Mouse (Mus musculus) liver, embryonic 14.5 days (tissue): ENCODE data around the gene Ubr4. TPM values are rescaled to one million over a fixed set of nuclear protein-coding genes. Genes with fewer than 3 reads are reported as not detected.

Experiments
- ATAC-seq: fragments of 200-750 bp; cut with Nextera tagmentation; 2 replicates; pipeline ENCODE4 v1.8.0; 2017; ENCODE audit warnings: moderate number of reproducible peaks, mild to moderate bottlenecking, moderate library complexity; ENCODE audit not compliant: insufficient read depth
- DNase-seq, 3 experiments: peaks; one replicate each; pipeline ENCODE4 v3.0.0-alpha.2; 2012 to 2013; ENCODE audit warnings: low read depth in 3 of 3, low spot score in 3 of 3
- H3K27ac ChIP-seq: fragments of 300-500 bp; sonication (generic); 2 replicates; pipeline ENCODE4 v1.5.1; 2014; ENCODE audit warnings: moderate library complexity, mild to moderate bottlenecking, control low read depth, inconsistent platforms
- H3K27me3 ChIP-seq: fragments of 300-500 bp; sonication (generic); 2 replicates; pipeline ENCODE4 v1.6.1; 2014; ENCODE audit warnings: mild to moderate bottlenecking, low read length, moderate library complexity; ENCODE audit not compliant: control insufficient read depth, insufficient read depth
- H3K36me3 ChIP-seq: fragments of 300-500 bp; sonication (generic); replicated peaks from 2 replicates; pipeline ENCODE4 v1.6.1; 2014; ENCODE audit warnings: low read depth; ENCODE audit not compliant: control insufficient read depth, insufficient read depth
- H3K4me1 ChIP-seq, 2 experiments: fragments of 200-500 bp in 1 of 2; fragments of 300-500 bp in 1 of 2; sonication (generic) in 1 of 2; replicated peaks; 2 replicates each; pipeline ENCODE4 v1.6.1; 2012 to 2014; ENCODE audit warnings: antibody characterized with exemption in 1 of 2, inconsistent platforms in 1 of 2, low read length in 1 of 2; ENCODE audit not compliant: control insufficient read depth in 2 of 2, insufficient read depth in 2 of 2
- H3K4me2 ChIP-seq: fragments of 300-500 bp; sonication (generic); 2 replicates; pipeline ENCODE4 v1.6.1; 2014; ENCODE audit warnings: low read depth, mild to moderate bottlenecking, control low read depth, moderate library complexity
- H3K4me3 ChIP-seq, 2 experiments: fragments of 200-500 bp in 1 of 2; fragments of 300-500 bp in 1 of 2; sonication (generic) in 1 of 2; 2 replicates each; pipeline ENCODE4 v1.5.1; 2012 to 2014; ENCODE audit warnings: low read depth in 2 of 2, low read length in 2 of 2, mild to moderate bottlenecking in 2 of 2, control low read depth in 1 of 2, inconsistent platforms in 1 of 2, moderate library complexity in 1 of 2; ENCODE audit not compliant: insufficient read depth in 1 of 2
- H3K9ac ChIP-seq: fragments of 300-500 bp; sonication (generic); replicated peaks from 2 replicates; pipeline ENCODE4 v1.6.1; 2014; ENCODE audit warnings: mild to moderate bottlenecking, control low read depth, moderate library complexity
- H3K9me3 ChIP-seq: fragments of 300-500 bp; sonication (generic); 2 replicates; pipeline ENCODE4 v1.6.1; 2016; ENCODE audit warnings: low read length, mixed read lengths; ENCODE audit not compliant: control insufficient read depth
- CTCF ChIP-seq: IDR thresholded peaks from 2 replicates; pipeline ENCODE4 v1.5.1; 2016; ENCODE audit warnings: antibody characterized with exemption, low read depth, control low read depth
- EP300 ChIP-seq: IDR thresholded peaks from 2 replicates; pipeline ENCODE4 v1.6.1; 2016; ENCODE audit warnings: antibody characterized with exemption, low read depth
- WGBS: fragments of 180-500 bp; shearing (Covaris S2); extraction: QIAGEN DNeasy Blood & Tissue Kit; methylation state at CpG from one replicate; pipeline ENCODE4 v1.1.7; 2014; ENCODE audit not compliant: insufficient replicate concordance; 5-methylcytosine and 5-hydroxymethylcytosine counted together
- polyA plus RNA-seq, 2 experiments: library from polyadenylated mRNA; depleted of rRNA in 1 of 2; stranded (reverse) in 1 of 2; unstranded in 1 of 2; fragments of >200 nt; fragmentation: Nextera tagmentation in 1 of 2; extraction: Ambion mirVana in 1 of 2; gene quantifications; 2 replicates each; pipeline versions ENCODE4 v1.2.1 to v1.2.3; 2012 to 2014

Ubr4 gene
- polyA plus RNA-seq, 2 experiments: 34.0 to 55.5 TPM

DNA sequence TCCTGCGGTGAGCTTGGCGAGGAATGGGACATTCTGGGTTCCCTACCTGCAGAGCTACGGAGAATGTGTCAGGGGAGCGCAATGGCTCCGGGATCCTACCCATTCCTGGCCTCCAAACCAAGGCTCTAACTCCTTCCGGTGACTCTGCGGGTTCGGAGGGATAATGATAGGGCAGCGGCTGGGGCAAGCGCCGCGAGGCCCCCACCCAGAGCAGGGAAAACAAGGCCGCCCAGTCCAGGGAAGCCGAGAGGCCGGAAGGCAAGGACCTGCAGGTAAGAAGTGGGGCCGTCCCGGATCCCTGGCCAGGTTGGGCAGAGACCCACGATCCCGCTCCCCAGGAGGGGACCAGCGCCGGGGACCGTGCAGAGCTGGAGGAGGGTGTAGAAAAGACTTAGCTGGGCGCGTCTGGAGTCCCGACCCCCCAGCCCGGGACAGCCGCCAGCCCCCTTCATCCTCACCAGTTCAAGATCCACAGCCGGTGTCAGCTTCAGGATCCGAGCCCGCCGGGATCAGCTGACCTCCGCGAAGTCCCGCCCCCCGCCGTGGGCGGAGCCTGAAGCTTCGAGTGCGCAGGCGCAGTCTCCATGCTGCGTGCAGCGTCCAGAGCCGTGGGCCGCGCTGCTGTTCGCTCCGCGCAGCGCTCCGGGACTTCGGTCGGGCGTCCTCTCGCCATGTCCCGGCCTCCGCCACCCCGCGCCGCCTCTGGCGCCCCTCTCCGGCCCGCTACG is 42.1 kb upstream of the Ubr4 start, which contains the start of the genes Pqlc2 and Akr7a5:
Gene Pqlc2, minus strand, starts transcription at position 538 of the 728 bp plus-strand sequence.
Gene Akr7a5, plus strand, starts transcription at position 574 of the 728 bp plus-strand sequence.
- Histone ChIP-seq H3K4me1 (peaks cover 4 to 10% of the 10 kb centered on the region in 2 experiments; a peak in 3 of 4 replicates), H3K36me3 (no peaks in the 10 kb centered on the region), H3K4me3 (peak within 1 kb of the TSS; percentile 76 to 86), H3K27ac (no peak within 1 kb of the TSS; the same call in 1 of the 2 replicates), H3K27me3 (no peaks in the 10 kb centered on the region), H3K4me2 (peak within 1 kb of the TSS; percentile 99), H3K9me3 (no peaks in the 10 kb centered on the region), H3K9ac (peak within 1 kb of the TSS; percentile 77)
- ATAC-seq (peak; percentile 88), DNase-seq (peak; percentile 82 to 85 (median 84))
- under 1% methylated on average over 63 of the region's 63 CpGs for WGBS
- TF ChIP-seq CTCF: no peak
- TF ChIP-seq EP300: no peak

DNA sequence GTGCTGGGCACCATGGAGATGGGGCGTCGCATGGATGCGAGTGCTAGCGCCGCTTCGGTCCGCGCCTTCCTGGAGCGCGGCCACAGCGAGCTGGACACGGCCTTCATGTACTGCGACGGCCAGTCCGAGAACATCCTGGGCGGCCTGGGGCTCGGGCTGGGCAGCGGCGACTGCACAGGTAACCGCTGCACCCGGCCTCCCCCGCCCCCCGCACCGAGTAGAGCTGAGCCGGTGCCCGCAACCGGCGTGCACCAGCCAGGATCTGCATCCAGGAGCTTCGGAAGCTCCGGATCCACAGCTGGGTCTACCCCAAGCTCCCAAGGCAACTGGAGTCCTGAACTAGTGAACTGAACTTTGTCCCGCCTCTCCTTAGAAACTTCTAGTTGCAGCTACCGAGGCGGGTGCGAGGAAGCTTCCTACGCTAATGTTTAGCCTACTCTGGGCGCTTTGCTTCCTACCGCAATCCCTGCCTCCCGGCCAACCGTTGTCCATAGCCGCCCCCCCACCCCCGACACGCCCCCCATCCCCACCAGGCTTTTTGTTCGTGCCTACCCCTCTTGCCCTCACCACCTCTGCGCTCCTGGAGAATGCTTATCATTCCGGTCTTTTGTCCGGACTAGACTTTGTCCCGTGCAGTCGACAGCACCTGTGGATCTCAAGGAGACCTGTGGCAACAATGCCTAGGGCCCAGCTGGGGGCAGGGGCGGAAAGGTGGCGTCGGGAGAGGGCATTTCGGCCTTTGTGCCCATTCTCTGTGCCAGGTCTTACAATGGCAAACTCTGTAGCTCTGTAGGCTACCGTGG is 41.3 kb upstream of the Ubr4 start:
- peak overlapping the region; percentile 99 for H3K4me2 ChIP-seq
- ATAC-seq: peak; percentile 53
- peaks cover 4 to 10% of the 10 kb centered on the region in 2 experiments; a peak in 3 of 4 replicates for H3K4me1 ChIP-seq
- H3K27ac ChIP-seq: no peak overlapping the region; the same call in 1 of the 2 replicates
- TF ChIP-seq EP300 (no peak), CTCF (no peak)
- no peaks in the 10 kb centered on the region for H3K27me3 ChIP-seq
- under 1% methylated on average over 53 of the region's 53 CpGs for WGBS
- no peaks in the 10 kb centered on the region for H3K36me3 ChIP-seq
- H3K9ac ChIP-seq: peak overlapping the region; percentile 77
- H3K4me3 ChIP-seq: peak overlapping the region; percentile 76 to 86
- no peak for DNase-seq
- H3K9me3 ChIP-seq: no peaks in the 10 kb centered on the region

DNA sequence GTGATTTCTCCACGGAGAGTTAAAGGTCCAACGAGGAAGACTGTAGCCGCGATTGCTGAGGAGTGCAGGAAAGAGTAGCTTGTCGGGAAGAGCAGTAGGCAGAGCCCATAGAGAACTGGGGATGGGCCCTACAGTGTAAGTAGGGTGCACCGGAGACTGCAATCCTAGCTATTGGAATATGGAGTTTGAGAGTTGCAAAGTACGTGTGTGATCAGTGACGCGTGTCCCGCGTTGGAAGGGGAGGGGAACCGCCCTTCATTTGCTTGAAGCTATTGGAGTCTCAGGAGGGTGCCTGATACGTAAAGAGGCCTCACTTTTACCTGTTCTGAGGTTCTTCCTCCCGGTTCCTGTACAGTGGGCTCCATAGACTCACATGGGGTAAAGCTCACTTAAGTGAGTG is 40.7 kb upstream of the Ubr4 start:
- peak overlapping the region; percentile 76 to 86 for H3K4me3 ChIP-seq
- peaks cover 4 to 10% of the 10 kb centered on the region in 2 experiments; a peak in 3 of 4 replicates for H3K4me1 ChIP-seq
- no peak for TF ChIP-seq CTCF
- TF ChIP-seq EP300: no peak
- H3K36me3 ChIP-seq: no peaks in the 10 kb centered on the region
- DNase-seq (no peak), ATAC-seq (no peak)
- 26% methylated on average over 14 of the region's 14 CpGs for WGBS
- peak overlapping the region; percentile 99 for H3K4me2 ChIP-seq
- H3K9ac ChIP-seq: no peak overlapping the region; the same call in 1 of the 2 replicates
- no peaks in the 10 kb centered on the region for H3K27me3 ChIP-seq
- no peaks in the 10 kb centered on the region for H3K9me3 ChIP-seq
- H3K27ac ChIP-seq: no peak overlapping the region

DNA sequence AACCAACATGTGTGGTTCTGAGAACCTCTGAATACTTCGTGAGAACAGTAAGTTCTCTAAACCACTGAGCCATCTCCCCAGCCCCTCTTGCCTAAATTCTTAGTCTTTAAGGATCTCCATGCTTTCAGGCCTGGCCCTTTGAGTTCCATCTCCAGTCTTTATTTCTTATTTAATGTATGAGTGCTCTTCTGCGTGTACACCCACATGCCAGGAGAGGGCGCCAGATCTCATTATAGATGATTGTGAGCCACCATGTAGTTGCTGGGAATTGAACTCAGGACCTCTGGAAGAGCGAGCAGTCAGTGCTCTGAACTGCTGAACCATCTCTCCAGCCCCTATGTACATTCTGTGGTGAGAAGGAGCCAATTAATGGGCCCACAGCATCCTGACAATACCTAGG is 39.8 kb upstream of the Ubr4 start:
- H3K36me3 ChIP-seq: no peaks in the 10 kb centered on the region
- TF ChIP-seq CTCF: peak; percentile 73
- TF ChIP-seq EP300: no peak
- peaks cover 4 to 10% of the 10 kb centered on the region in 2 experiments; a peak in 3 of 4 replicates for H3K4me1 ChIP-seq
- H3K27ac ChIP-seq: no peak overlapping the region
- DNase-seq (peak in 1 of 3 experiments; percentile 51), ATAC-seq (no peak)
- H3K4me2 ChIP-seq: no peak overlapping the region
- no peak overlapping the region for H3K9ac ChIP-seq
- no peak overlapping the region for H3K4me3 ChIP-seq
- H3K9me3 ChIP-seq: no peaks in the 10 kb centered on the region
- no peaks in the 10 kb centered on the region for H3K27me3 ChIP-seq
- 49% methylated on average over 4 of the region's 4 CpGs for WGBS

DNA sequence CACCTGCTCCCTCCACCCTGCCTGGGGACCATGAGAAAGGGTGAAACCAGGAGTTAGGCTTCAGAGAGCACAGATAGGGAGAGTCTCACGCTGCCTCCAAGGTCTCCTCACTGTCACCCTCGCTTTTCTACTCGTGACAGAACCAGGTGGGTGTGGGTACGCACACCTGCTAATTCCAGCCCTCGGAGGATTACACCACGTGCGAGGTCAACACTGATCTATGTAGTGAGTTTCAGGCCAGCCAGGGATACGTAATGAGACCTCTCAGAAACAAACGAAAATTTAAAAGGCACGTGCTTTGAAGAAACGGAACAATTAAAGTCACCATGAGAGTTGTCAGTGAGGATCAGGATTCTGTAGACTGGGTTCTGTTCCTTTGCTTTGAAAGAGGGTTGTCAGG is 34.0 kb upstream of the Ubr4 start:
- no peaks in the 10 kb centered on the region for H3K27me3 ChIP-seq
- ATAC-seq (no peak), DNase-seq (no peak)
- no peak overlapping the region for H3K4me3 ChIP-seq
- no peaks in the 10 kb centered on the region for H3K9me3 ChIP-seq
- no peak overlapping the region for H3K27ac ChIP-seq
- TF ChIP-seq EP300: no peak
- no peak for TF ChIP-seq CTCF
- H3K9ac ChIP-seq: no peak overlapping the region
- no peak overlapping the region for H3K4me2 ChIP-seq
- H3K36me3 ChIP-seq: no peaks in the 10 kb centered on the region; the same call in 1 of the 2 replicates
- WGBS: 81% methylated on average over 11 of the region's 11 CpGs
- H3K4me1 ChIP-seq: no peaks in the 10 kb centered on the region
